Mouse (Mus musculus): ENCODE measurements around the gene Cacna2d3.

DNA sequence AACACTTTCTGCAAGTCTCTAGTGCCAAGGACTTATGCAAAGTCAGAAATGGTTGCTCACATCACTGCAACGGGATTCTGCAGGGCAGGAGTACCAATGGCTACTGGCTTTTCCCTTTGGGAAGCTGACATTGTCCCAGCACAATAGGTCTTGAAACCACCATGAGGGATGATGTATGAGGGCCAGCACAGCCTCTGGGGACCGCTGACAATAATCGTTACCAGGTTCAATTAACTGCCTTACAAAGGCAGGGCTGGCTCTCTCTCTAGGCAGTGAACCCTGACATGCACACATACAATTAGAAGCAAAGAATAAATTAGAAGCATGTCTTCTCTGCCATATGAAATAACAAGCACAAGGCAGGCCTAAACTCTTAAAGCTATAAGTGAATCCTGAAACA lies 272.5 kb downstream of the Cacna2d3 start:
- TF ChIP-seq FLI1 (IDR thresholded peaks at IDR 0.05; ENCODE audit: low read length) (no peak), GATA1 (IDR thresholded peaks at IDR 0.05; ENCODE audit: borderline replicate concordance, low read length) (no peak)

Measured in megakaryocyte, embryonic 14.5 days (primary cell).